Mouse (Mus musculus): ENCODE measurements at regions not wholly inside any gene's neighbourhood (a gene's known extent, or its start where the extent isn't known, plus 50 kb on each side); places are given as distances from the start of the nearest gene placed in this dataset.

DNA sequence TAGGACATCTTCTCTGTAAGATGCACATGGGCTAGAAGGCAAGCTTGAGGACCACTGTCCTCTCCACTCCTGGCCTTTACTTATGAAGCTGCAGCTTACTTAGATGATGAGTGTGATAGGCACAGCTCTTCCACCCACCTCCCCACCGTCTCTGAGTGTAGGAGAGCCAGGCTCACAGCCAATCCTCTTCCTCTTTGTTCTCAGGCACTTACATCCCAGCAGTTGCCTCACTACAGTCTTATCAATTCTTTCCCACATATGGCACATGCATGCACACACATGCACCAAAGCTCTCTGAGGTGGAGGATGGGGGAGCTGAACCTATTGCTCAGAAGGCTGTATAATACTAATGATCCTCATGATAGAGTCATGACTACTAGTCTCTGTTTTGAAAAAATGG lies 72.1 kb upstream of the Picalm start:
- no peaks in the 10 kb centered on the region for H3K9me3 ChIP-seq (ENCODE audit: control insufficient read depth, low read length)
- no peaks in the 10 kb centered on the region for H3K36me3 ChIP-seq (ENCODE audit: control insufficient read depth, insufficient read depth)
- H3K4me1 ChIP-seq (replicated peaks; ENCODE audit: control insufficient read depth, insufficient read depth, low read length) = no peaks in the 10 kb centered on the region
- ATAC-seq = no peak
- H3K9ac ChIP-seq (replicated peaks; ENCODE audit: low read depth, low read length) = no peak overlapping the region
- no peak overlapping the region for H3K4me3 ChIP-seq (replicated peaks; ENCODE audit: low read length)
- WGBS = 65% methylated on average over 1 of the region's 1 CpGs
- no peak overlapping the region for H3K27ac ChIP-seq (ENCODE audit: low read length)
- no peaks in the 10 kb centered on the region for H3K27me3 ChIP-seq (replicated peaks; ENCODE audit: control insufficient read depth, insufficient read depth, low read length)
- H3K4me2 ChIP-seq (ENCODE audit: low read length) = no peak overlapping the region

GRCm38 (mm10) chr7:90058636-90059035 lies 71.4 kb upstream of the Picalm start:
- H3K4me2 ChIP-seq (ENCODE audit: low read length) = no peak overlapping the region
- no peak overlapping the region for H3K27ac ChIP-seq (ENCODE audit: low read length)
- no peaks in the 10 kb centered on the region for H3K27me3 ChIP-seq (replicated peaks; ENCODE audit: control insufficient read depth, insufficient read depth, low read length)
- no peaks in the 10 kb centered on the region for H3K9me3 ChIP-seq (ENCODE audit: control insufficient read depth, low read length)
- whole genome bisulfite sequencing = 90% methylated on average over 4 of the region's 4 CpGs
- no peak overlapping the region for H3K4me3 ChIP-seq (replicated peaks; ENCODE audit: low read length)
- H3K9ac ChIP-seq (replicated peaks; ENCODE audit: low read depth, low read length) = no peak overlapping the region
- H3K4me1 ChIP-seq (replicated peaks; ENCODE audit: control insufficient read depth, insufficient read depth, low read length) = no peaks in the 10 kb centered on the region
- no peaks in the 10 kb centered on the region for H3K36me3 ChIP-seq (ENCODE audit: control insufficient read depth, insufficient read depth)
- ATAC-seq = no peak

GRCm38 (mm10) chr7:90059249-90059628 lies 70.8 kb upstream of the Picalm start:
- Histone ChIP-seq H3K27me3 (replicated peaks; ENCODE audit: control insufficient read depth, insufficient read depth, low read length) (no peaks in the 10 kb centered on the region), H3K9me3 (ENCODE audit: control insufficient read depth, low read length) (no peaks in the 10 kb centered on the region), H3K36me3 (ENCODE audit: control insufficient read depth, insufficient read depth) (no peaks in the 10 kb centered on the region), H3K4me3 (replicated peaks; ENCODE audit: low read length) (no peak overlapping the region), H3K27ac (ENCODE audit: low read length) (no peak overlapping the region), H3K9ac (replicated peaks; ENCODE audit: low read depth, low read length) (no peak overlapping the region), H3K4me2 (ENCODE audit: low read length) (no peak overlapping the region), H3K4me1 (replicated peaks; ENCODE audit: control insufficient read depth, insufficient read depth, low read length) (no peaks in the 10 kb centered on the region)
- WGBS = 76% methylated on average over 8 of the region's 8 CpGs
- ATAC-seq = no peak

GRCm38 (mm10) chr7:90059629-90060301 lies 70.2 kb upstream of the Picalm start:
- no peak for ATAC-seq
- H3K4me3 ChIP-seq (replicated peaks; ENCODE audit: low read length) = no peak overlapping the region
- no peaks in the 10 kb centered on the region for H3K27me3 ChIP-seq (replicated peaks; ENCODE audit: control insufficient read depth, insufficient read depth, low read length)
- no peak overlapping the region for H3K9ac ChIP-seq (replicated peaks; ENCODE audit: low read depth, low read length)
- H3K9me3 ChIP-seq (ENCODE audit: control insufficient read depth, low read length) = no peaks in the 10 kb centered on the region
- no peak overlapping the region for H3K4me2 ChIP-seq (ENCODE audit: low read length)
- no peak overlapping the region for H3K27ac ChIP-seq (ENCODE audit: low read length)
- WGBS = 76% methylated on average over 6 of the region's 6 CpGs
- no peaks in the 10 kb centered on the region for H3K36me3 ChIP-seq (ENCODE audit: control insufficient read depth, insufficient read depth)
- H3K4me1 ChIP-seq (replicated peaks; ENCODE audit: control insufficient read depth, insufficient read depth, low read length) = no peaks in the 10 kb centered on the region

GRCm38 (mm10) chr7:90060343-90061175 lies 69.5 kb upstream of the Picalm start:
- Histone ChIP-seq H3K27me3 (replicated peaks; ENCODE audit: control insufficient read depth, insufficient read depth, low read length) (no peaks in the 10 kb centered on the region), H3K27ac (ENCODE audit: low read length) (no peak overlapping the region), H3K4me2 (ENCODE audit: low read length) (no peak overlapping the region), H3K4me3 (replicated peaks; ENCODE audit: low read length) (no peak overlapping the region), H3K9me3 (ENCODE audit: control insufficient read depth, low read length) (no peaks in the 10 kb centered on the region), H3K9ac (replicated peaks; ENCODE audit: low read depth, low read length) (no peak overlapping the region), H3K36me3 (ENCODE audit: control insufficient read depth, insufficient read depth) (no peaks in the 10 kb centered on the region), H3K4me1 (replicated peaks; ENCODE audit: control insufficient read depth, insufficient read depth, low read length) (no peaks in the 10 kb centered on the region)
- ATAC-seq = no peak
- WGBS = 88% methylated on average over 16 of the region's 16 CpGs

- WGBS = 78% methylated on average over 7 of the region's 7 CpGs
- H3K4me3 ChIP-seq (replicated peaks; ENCODE audit: low read length) = no peak overlapping the region
- H3K4me2 ChIP-seq (ENCODE audit: low read length) = no peak overlapping the region
- no peaks in the 10 kb centered on the region for H3K9me3 ChIP-seq (ENCODE audit: control insufficient read depth, low read length)
- no peak for ATAC-seq
- no peaks in the 10 kb centered on the region for H3K4me1 ChIP-seq (replicated peaks; ENCODE audit: control insufficient read depth, insufficient read depth, low read length)
- H3K36me3 ChIP-seq (ENCODE audit: control insufficient read depth, insufficient read depth) = no peaks in the 10 kb centered on the region
- no peak overlapping the region for H3K9ac ChIP-seq (replicated peaks; ENCODE audit: low read depth, low read length)
- no peaks in the 10 kb centered on the region for H3K27me3 ChIP-seq (replicated peaks; ENCODE audit: control insufficient read depth, insufficient read depth, low read length)
- no peak overlapping the region for H3K27ac ChIP-seq (ENCODE audit: low read length)
These were observed 68.3 kb upstream of the Picalm start for GRCm38 (mm10) chr7:90061701-90062100.

- no peak for ATAC-seq
- Histone ChIP-seq H3K9ac (replicated peaks; ENCODE audit: low read depth, low read length) (no peak overlapping the region), H3K4me3 (replicated peaks; ENCODE audit: low read length) (no peak overlapping the region), H3K4me1 (replicated peaks; ENCODE audit: control insufficient read depth, insufficient read depth, low read length) (no peaks in the 10 kb centered on the region), H3K9me3 (ENCODE audit: control insufficient read depth, low read length) (no peaks in the 10 kb centered on the region), H3K4me2 (ENCODE audit: low read length) (no peak overlapping the region), H3K27me3 (replicated peaks; ENCODE audit: control insufficient read depth, insufficient read depth, low read length) (no peaks in the 10 kb centered on the region), H3K27ac (ENCODE audit: low read length) (no peak overlapping the region), H3K36me3 (ENCODE audit: control insufficient read depth, insufficient read depth) (no peaks in the 10 kb centered on the region)
- 88% methylated on average over 9 of the region's 9 CpGs for WGBS
These were observed 67.1 kb upstream of the Picalm start for GRCm38 (mm10) chr7:90062874-90063273.

DNA sequence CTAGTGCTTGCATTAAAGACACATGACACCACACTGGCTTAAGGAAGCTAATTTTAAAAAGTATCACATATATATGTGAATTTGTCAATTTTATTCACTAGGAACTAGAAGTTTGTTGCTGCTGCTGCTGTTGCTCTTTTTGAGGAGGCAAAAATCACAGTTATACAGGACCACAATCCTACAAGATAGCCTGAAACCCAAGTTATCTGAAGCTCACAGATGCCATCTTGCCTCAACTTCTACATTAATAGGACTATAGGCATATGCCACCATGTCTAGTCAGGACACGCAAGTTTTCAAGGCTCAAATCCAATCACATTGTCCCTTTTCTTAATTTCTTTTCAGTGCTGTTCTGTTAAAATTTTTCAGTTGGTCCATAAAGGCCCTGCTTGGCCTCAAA lies 65.8 kb upstream of the Picalm start:
- no peak overlapping the region for H3K9ac ChIP-seq (replicated peaks; ENCODE audit: low read depth, low read length)
- no peaks in the 10 kb centered on the region for H3K4me1 ChIP-seq (replicated peaks; ENCODE audit: control insufficient read depth, insufficient read depth, low read length)
- no peak overlapping the region for H3K4me3 ChIP-seq (replicated peaks; ENCODE audit: low read length)
- H3K4me2 ChIP-seq (ENCODE audit: low read length) = no peak overlapping the region
- H3K27ac ChIP-seq (ENCODE audit: low read length) = no peak overlapping the region
- ATAC-seq = no peak
- H3K9me3 ChIP-seq (ENCODE audit: control insufficient read depth, low read length) = no peaks in the 10 kb centered on the region
- no peaks in the 10 kb centered on the region for H3K36me3 ChIP-seq (ENCODE audit: control insufficient read depth, insufficient read depth)
- no peaks in the 10 kb centered on the region for H3K27me3 ChIP-seq (replicated peaks; ENCODE audit: control insufficient read depth, insufficient read depth, low read length)
- WGBS = 98% methylated on average over 1 of the region's 1 CpGs

- Histone ChIP-seq H3K27me3 (replicated peaks; ENCODE audit: control insufficient read depth, insufficient read depth, low read length) (no peaks in the 10 kb centered on the region), H3K9ac (replicated peaks; ENCODE audit: low read depth, low read length) (no peak overlapping the region), H3K4me2 (ENCODE audit: low read length) (no peak overlapping the region), H3K27ac (ENCODE audit: low read length) (no peak overlapping the region), H3K36me3 (ENCODE audit: control insufficient read depth, insufficient read depth) (no peaks in the 10 kb centered on the region), H3K9me3 (ENCODE audit: control insufficient read depth, low read length) (no peaks in the 10 kb centered on the region), H3K4me1 (replicated peaks; ENCODE audit: control insufficient read depth, insufficient read depth, low read length) (no peaks in the 10 kb centered on the region), H3K4me3 (replicated peaks; ENCODE audit: low read length) (no peak overlapping the region)
- no peak for ATAC-seq
- WGBS = 90% methylated on average over 9 of the region's 9 CpGs
These were observed 64.6 kb upstream of the Picalm start for GRCm38 (mm10) chr7:90065269-90065955.

All from forebrain, embryonic 16.5 days (tissue).